Mouse (Mus musculus) heart, adult 2 months (tissue): ENCODE results near the gene Ranbp1.
"Not testable (repeated sequence)": the region's sequence is repeated elsewhere in the genome, so short reads cannot be mapped to it uniquely, and the experiment has no call there.

Source experiments
- CTCF ChIP-seq: fragments of 200-600 bp; IDR thresholded peaks from 2 replicates; pipeline ENCODE4 v1.8.1; 2022; ENCODE audit warnings: antibody characterized with exemption, mild to moderate bottlenecking, moderate library complexity
- POLR2A ChIP-seq: fragments of 200-500 bp; IDR thresholded peaks from 2 replicates; pipeline ENCODE4 v1.6.1; 2011; ENCODE audit warnings: mild to moderate bottlenecking, low read depth, low read length, control low read depth; ENCODE audit not compliant: insufficient read depth

DNA sequence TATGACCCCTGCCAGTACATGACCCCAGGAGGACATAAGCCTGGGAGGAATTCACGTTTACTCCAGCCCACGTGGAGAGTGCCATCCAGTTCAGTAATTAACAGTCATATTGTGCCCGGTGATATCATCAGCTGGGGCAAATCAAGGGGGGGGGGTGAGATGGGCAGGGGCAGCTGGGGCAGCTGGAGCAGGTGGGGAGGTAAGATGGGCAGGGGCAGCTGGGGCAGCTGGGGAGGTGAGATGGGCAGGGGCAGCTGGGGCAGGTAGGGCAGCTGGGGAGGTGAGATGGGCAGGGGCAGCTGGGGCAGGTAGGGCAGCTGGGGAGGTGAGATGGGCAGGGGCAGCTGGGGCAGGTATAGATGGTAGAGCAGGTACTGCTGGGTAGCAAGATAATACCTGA, 53.0 kb downstream of the Ranbp1 start:
- TF ChIP-seq POLR2A, CTCF: not testable (repeated sequence)
